Mouse (Mus musculus): ENCODE results near the gene Ppp1r14b. TPM values are rescaled to one million over a fixed set of nuclear protein-coding genes. Genes with fewer than 3 reads are reported as not detected.
A peak's percentile ranks its signal among the peaks of the same experiment; 100 is the strongest.

Gene Ppp1r14b
- polyA plus RNA-seq, 1 experiment: 626 TPM

DNA sequence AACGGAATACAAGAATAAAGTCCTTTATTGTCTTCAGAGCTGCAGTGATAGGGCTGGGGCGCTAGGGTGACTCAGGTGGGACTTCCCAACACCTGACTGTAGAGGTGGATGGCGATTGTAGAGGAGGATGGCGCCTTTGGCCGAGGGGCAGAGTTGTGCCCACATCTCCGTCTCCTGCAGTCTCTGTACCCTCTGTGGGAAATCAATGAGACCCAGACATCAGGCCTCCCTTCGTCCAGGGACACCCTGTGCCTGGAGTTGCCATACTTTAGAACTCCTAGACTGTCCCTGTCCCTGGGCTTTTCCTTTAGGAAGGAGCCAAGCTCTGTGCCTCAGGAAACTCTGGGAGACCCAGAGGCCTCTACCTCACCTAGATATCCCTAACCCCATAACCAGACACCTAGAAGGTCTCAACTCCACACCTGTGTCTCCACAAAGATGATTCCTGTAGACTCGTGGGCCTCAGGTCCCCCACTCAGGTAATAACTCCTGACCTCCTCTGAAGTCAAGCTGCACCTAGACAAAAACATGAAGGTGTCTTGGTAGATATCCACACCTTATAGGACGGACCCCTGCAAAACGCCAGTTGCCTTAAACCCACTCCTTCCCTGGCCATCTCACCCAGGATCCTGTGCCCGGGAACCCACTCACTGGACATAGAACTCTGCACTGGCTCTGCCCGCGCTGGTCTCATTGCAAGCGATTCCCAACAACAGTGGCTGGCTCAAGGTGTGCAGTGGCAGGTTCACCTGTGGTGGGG, 18.4 kb downstream of the Ppp1r14b start:
- Histone ChIP-seq H3K36me3 (replicated peaks; ENCODE audit: low read length) (peaks cover 24% of the 10 kb centered on the region), H3K9me3 (no peaks in the 10 kb centered on the region), H3K27me3 (replicated peaks) (no peaks in the 10 kb centered on the region), H3K4me1 (peaks cover 74% of the 10 kb centered on the region), H3K4me3 (replicated peaks) (peak overlapping the region; percentile 96)
- TF ChIP-seq GATA1 (IDR thresholded peaks at IDR 0.05; ENCODE audit: borderline replicate concordance, low read length) (no peak), FLI1 (IDR thresholded peaks at IDR 0.05; ENCODE audit: low read length) (no peak)

- Histone ChIP-seq H3K27me3 (replicated peaks) (no peaks in the 10 kb centered on the region), H3K36me3 (replicated peaks; ENCODE audit: low read length) (peaks cover 32% of the 10 kb centered on the region), H3K9me3 (no peaks in the 10 kb centered on the region), H3K4me1 (peaks cover 79% of the 10 kb centered on the region), H3K4me3 (replicated peaks) (no peak overlapping the region)
- TF ChIP-seq GATA1 (IDR thresholded peaks at IDR 0.05; ENCODE audit: borderline replicate concordance, low read length): no peak
- no peak for TF ChIP-seq FLI1 (IDR thresholded peaks at IDR 0.05; ENCODE audit: low read length)
Measured at GRCm38 (mm10) chr19:6994002-6994401, 19.2 kb downstream of the Ppp1r14b start.

DNA sequence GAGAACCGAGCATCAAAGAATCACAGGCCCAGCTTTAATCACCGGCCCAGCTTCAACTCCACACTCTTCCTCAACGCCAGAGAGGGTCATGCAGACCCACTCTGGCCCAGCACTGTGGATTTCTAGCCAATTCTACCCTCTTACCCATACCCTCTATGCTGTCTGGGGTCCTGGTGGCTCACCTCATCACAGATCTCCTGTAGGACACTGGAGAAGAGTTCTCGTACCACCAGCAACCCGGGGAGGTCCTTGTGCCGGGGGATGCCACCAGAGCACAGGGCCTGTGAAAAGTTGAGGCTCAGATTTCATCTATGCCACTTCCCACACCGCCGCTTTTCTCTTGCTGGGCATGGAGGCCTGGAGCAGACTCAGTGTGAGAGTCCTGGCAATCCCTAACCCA, 19.7 kb downstream of the Ppp1r14b start:
- Histone ChIP-seq H3K4me3 (replicated peaks) (peak overlapping the region; percentile 29), H3K36me3 (replicated peaks; ENCODE audit: low read length) (peaks cover 33% of the 10 kb centered on the region), H3K9me3 (no peaks in the 10 kb centered on the region), H3K4me1 (peaks cover 80% of the 10 kb centered on the region), H3K27me3 (replicated peaks) (no peaks in the 10 kb centered on the region)
- no peak for TF ChIP-seq FLI1 (IDR thresholded peaks at IDR 0.05; ENCODE audit: low read length)
- no peak for TF ChIP-seq GATA1 (IDR thresholded peaks at IDR 0.05; ENCODE audit: borderline replicate concordance, low read length)

DNA sequence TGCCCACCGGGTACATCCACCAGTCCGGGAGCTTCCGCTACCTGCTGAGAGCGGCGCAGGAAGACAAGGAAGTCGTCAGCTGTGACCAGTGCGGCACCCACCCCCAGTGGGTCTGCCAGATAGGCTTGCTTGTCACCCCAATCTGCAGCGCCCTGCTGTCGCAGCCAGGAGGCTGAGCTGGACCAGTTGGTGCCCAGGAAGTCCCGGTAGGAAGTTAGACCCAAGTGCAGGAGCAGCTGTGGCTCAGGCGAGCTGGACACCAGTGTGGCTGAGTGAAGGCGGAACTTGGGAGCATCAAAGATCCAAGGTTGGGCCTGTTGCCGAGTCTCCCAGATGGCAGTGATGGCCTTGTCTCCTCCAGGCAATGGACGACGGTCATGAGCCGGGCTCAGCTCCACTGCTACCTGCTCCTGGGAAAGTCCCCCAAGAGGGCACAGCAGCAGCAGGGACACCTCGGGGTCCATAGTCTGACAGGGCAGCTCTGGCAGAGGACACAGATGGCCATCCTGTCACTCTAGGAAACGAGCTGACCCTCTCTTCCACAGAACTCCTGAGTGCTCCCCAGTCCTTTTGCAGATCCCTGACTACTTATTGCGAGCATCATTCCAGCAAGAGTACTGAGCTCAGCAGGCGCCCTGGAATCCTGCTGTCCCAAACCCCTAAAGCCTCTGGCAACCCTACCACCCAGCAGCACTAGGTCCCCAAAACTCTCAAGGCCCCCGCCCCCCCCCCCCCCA, 20.7 kb downstream of the Ppp1r14b start:
- Histone ChIP-seq H3K4me3 (replicated peaks) (peak overlapping the region; percentile 91), H3K9me3 (no peaks in the 10 kb centered on the region), H3K27me3 (replicated peaks) (no peaks in the 10 kb centered on the region), H3K36me3 (replicated peaks; ENCODE audit: low read length) (peaks cover 38% of the 10 kb centered on the region), H3K4me1 (peaks cover 89% of the 10 kb centered on the region)
- no peak for TF ChIP-seq GATA1 (IDR thresholded peaks at IDR 0.05; ENCODE audit: borderline replicate concordance, low read length)
- no peak for TF ChIP-seq FLI1 (IDR thresholded peaks at IDR 0.05; ENCODE audit: low read length)

DNA sequence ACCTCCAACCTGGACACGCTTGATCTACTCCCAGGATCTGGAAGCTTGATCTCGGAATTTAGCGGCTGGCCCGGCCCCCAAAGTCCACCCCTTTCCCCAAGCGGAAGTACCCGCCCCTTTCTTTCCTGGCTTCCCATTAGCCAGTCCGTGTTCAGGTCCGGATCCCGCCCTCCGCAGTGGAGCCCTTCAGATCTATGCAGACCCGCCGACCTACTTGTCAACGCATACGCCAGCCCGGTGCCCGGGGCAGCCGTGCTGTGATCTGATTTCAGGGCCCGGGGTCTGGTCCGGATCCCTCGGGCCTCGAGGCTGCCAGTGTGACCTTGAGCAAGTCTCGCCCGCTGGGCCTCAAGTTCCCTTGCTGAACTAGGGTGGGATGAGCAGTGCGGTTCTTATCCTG, 21.2 kb downstream of the Ppp1r14b start, which contains the start of the genes Nudt22 and Trpt1:
Gene Nudt22, minus strand, starts transcription at position 112 of the 400 bp plus-strand sequence.
Gene Trpt1, plus strand, starts transcription at position 126 of the 400 bp plus-strand sequence.
- Histone ChIP-seq H3K9me3 (no peaks in the 10 kb centered on the region), H3K4me1 (peaks cover 89% of the 10 kb centered on the region), H3K4me3 (replicated peaks) (peak within 1 kb of the TSS; percentile 91), H3K27me3 (replicated peaks) (no peaks in the 10 kb centered on the region), H3K36me3 (replicated peaks; ENCODE audit: low read length) (peaks cover 43% of the 10 kb centered on the region)
- no peak for TF ChIP-seq GATA1 (IDR thresholded peaks at IDR 0.05; ENCODE audit: borderline replicate concordance, low read length)
- no peak for TF ChIP-seq FLI1 (IDR thresholded peaks at IDR 0.05; ENCODE audit: low read length)

GRCm38 (mm10) chr19:6997721-6998290, 23.0 kb downstream of the Ppp1r14b start:
- TF ChIP-seq FLI1 (IDR thresholded peaks at IDR 0.05; ENCODE audit: low read length): no peak
- TF ChIP-seq GATA1 (IDR thresholded peaks at IDR 0.05; ENCODE audit: borderline replicate concordance, low read length): no peak
- H3K36me3 ChIP-seq (replicated peaks; ENCODE audit: low read length): peaks cover 61% of the 10 kb centered on the region
- H3K4me3 ChIP-seq (replicated peaks): peak overlapping the region; percentile 6
- peaks cover 97% of the 10 kb centered on the region for H3K4me1 ChIP-seq
- H3K27me3 ChIP-seq (replicated peaks): no peaks in the 10 kb centered on the region
- H3K9me3 ChIP-seq: no peaks in the 10 kb centered on the region

- TF ChIP-seq FLI1 (IDR thresholded peaks at IDR 0.05; ENCODE audit: low read length): no peak
- peaks cover 72% of the 10 kb centered on the region for H3K36me3 ChIP-seq (replicated peaks; ENCODE audit: low read length)
- H3K9me3 ChIP-seq: no peaks in the 10 kb centered on the region
- H3K4me3 ChIP-seq (replicated peaks): no peak overlapping the region
- H3K27me3 ChIP-seq (replicated peaks): no peaks in the 10 kb centered on the region
- peaks cover 98% of the 10 kb centered on the region for H3K4me1 ChIP-seq
Measured at GRCm38 (mm10) chr19:6999360-7000063, 24.7 kb downstream of the Ppp1r14b start.

DNA sequence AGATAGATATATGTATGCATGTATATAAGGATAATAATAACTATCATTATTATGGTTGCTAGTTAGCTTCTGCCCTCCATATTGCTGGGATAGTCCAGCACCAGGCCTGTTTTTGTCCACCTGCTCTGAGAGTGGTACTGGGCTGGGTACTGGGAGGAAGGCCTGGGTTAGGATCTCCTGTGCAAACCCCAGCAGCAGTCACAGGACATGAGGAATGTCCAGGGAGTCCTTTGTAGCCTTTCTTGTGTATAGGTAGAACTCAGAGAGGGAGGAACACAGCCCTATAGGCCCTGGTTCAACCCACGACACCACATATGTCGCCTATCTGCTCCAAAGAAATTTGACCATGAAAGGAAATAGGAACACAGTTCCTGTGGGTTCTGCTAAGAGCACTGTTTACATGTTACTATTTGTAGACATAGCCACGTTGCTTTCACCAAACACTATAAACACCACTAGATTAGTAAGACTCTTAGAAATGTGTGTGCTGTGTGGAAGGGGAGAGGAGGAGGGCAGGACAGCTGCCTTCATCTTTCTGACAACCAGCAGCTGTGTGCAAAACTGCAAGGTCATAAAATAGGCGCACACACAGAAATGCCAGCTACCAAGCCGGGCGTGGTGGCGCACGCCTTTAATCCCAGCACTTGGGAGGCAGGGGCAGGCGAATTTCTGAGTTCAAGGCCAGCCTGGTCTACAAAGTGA, 32.3 kb downstream of the Ppp1r14b start:
- TF ChIP-seq GATA1 (IDR thresholded peaks at IDR 0.05; ENCODE audit: borderline replicate concordance, low read length) (no peak), FLI1 (IDR thresholded peaks at IDR 0.05; ENCODE audit: low read length) (no peak)
- Histone ChIP-seq H3K4me3 (replicated peaks) (peak overlapping the region; percentile 56), H3K27me3 (replicated peaks) (no peaks in the 10 kb centered on the region), H3K36me3 (replicated peaks; ENCODE audit: low read length) (peaks cover 87% of the 10 kb centered on the region), H3K4me1 (peaks cover 87% of the 10 kb centered on the region), H3K9me3 (no peaks in the 10 kb centered on the region)

DNA sequence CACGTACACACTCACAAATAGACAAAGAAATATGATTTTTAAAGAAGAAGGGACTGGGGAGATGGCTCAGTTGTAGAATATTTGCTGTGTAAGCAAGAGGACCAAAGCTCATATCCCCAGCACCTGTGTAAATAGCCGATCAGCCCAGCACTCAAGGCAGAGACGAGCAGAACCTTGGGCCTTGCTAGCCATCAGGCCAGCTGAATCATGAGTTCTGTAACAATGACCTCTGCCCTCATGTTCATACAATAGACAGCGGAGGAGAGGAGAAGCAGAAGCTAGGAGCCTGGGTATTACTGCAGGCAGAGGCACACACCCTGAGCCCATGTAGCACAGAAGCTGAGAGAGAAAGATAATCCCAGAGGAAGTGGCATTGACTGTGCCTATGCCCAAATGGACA, 37.7 kb downstream of the Ppp1r14b start:
- TF ChIP-seq FLI1 (IDR thresholded peaks at IDR 0.05; ENCODE audit: low read length): no peak
- TF ChIP-seq GATA1 (IDR thresholded peaks at IDR 0.05; ENCODE audit: borderline replicate concordance, low read length): no peak
- H3K4me1 ChIP-seq: peaks cover 87% of the 10 kb centered on the region
- H3K9me3 ChIP-seq: no peaks in the 10 kb centered on the region
- H3K4me3 ChIP-seq (replicated peaks): peak overlapping the region; percentile 89
- H3K36me3 ChIP-seq (replicated peaks; ENCODE audit: low read length): peaks cover 86% of the 10 kb centered on the region
- H3K27me3 ChIP-seq (replicated peaks): no peaks in the 10 kb centered on the region

All from megakaryocyte, embryonic 14.5 days (primary cell).